Mouse (Mus musculus) cerebellum, adult 2 months (tissue): ENCODE data around the gene Def8.

ENCODE experiments used
- CTCF ChIP-seq: fragments of 200-500 bp; IDR thresholded peaks from 2 replicates; pipeline ENCODE4 v1.5.1; 2011; ENCODE audit warnings: low read depth, mild to moderate bottlenecking, control low read depth, low read length, moderate library complexity, borderline replicate concordance; ENCODE audit not compliant: insufficient read depth
- POLR2A ChIP-seq: fragments of 200-500 bp; IDR thresholded peaks from 2 replicates; pipeline ENCODE4 v1.6.1; 2011; ENCODE audit warnings: low read length, control low read depth, borderline replicate concordance; ENCODE audit not compliant: insufficient read depth

DNA sequence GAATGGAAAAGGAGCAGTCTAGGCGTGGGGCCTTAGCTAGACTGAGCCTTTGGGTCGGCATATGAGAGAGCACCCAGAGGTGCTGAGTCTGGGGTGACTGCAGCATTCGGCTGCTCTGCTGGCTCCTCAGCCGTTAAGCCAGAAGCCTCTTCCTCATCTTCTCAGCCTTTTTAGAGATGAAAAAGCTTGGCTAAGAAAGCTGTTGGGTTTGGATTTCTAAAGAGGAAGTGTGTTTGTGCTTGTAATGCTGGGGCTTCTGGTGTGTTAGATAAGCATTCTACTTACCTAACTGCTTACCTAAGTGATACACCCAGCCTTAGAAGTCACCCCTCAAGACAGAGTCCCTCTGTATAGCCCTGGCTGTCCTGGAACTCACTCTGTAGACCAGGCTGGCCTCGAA lies 27.5 kb downstream of the Def8 start:
- TF ChIP-seq CTCF (no peak), POLR2A (no peak)
